Mouse (Mus musculus): ENCODE results near the gene Egfr. TPM values are rescaled to one million over a fixed set of nuclear protein-coding genes. Genes with fewer than 3 reads are reported as not detected.

Gene Egfr
- polyA plus RNA-seq, 1 experiment = 5.0 TPM

GRCm38 (mm10) chr11:16868051-16868450 is 116.0 kb downstream of the Egfr start:
- peak; percentile 5 for DNase-seq (ENCODE audit: low read depth)
- no peak for TF ChIP-seq CTCF (IDR thresholded peaks at IDR 0.05; ENCODE audit: borderline replicate concordance, extremely low read depth, insufficient read depth, insufficient read length)
- TF ChIP-seq POLR2A (IDR thresholded peaks at IDR 0.05; ENCODE audit: borderline replicate concordance, extremely low read depth, insufficient read depth, insufficient read length, poor library complexity, severe bottlenecking) = no peak

GRCm38 (mm10) chr11:16869506-16869905 is 117.5 kb downstream of the Egfr start:
- no peak for DNase-seq (ENCODE audit: low read depth)
- TF ChIP-seq POLR2A (IDR thresholded peaks at IDR 0.05; ENCODE audit: borderline replicate concordance, extremely low read depth, insufficient read depth, insufficient read length, poor library complexity, severe bottlenecking) (no peak), CTCF (IDR thresholded peaks at IDR 0.05; ENCODE audit: borderline replicate concordance, extremely low read depth, insufficient read depth, insufficient read length) (no peak)

GRCm38 (mm10) chr11:16871120-16871519 is 119.1 kb downstream of the Egfr start:
- no peak for DNase-seq (ENCODE audit: low read depth)
- peak; percentile 42; the same call in 1 of the 2 replicates for TF ChIP-seq CTCF (IDR thresholded peaks at IDR 0.05; ENCODE audit: borderline replicate concordance, extremely low read depth, insufficient read depth, insufficient read length)
- no peak for TF ChIP-seq POLR2A (IDR thresholded peaks at IDR 0.05; ENCODE audit: borderline replicate concordance, extremely low read depth, insufficient read depth, insufficient read length, poor library complexity, severe bottlenecking)

GRCm38 (mm10) chr11:16877676-16878378 is 125.8 kb downstream of the Egfr start:
- TF ChIP-seq CTCF (IDR thresholded peaks at IDR 0.05; ENCODE audit: borderline replicate concordance, extremely low read depth, insufficient read depth, insufficient read length) (no peak), POLR2A (IDR thresholded peaks at IDR 0.05; ENCODE audit: borderline replicate concordance, extremely low read depth, insufficient read depth, insufficient read length, poor library complexity, severe bottlenecking) (no peak)
- peak; percentile 42 for DNase-seq (ENCODE audit: low read depth)

GRCm38 (mm10) chr11:16881932-16882331 is 129.9 kb downstream of the Egfr start:
- no peak for TF ChIP-seq CTCF (IDR thresholded peaks at IDR 0.05; ENCODE audit: borderline replicate concordance, extremely low read depth, insufficient read depth, insufficient read length)
- TF ChIP-seq POLR2A (IDR thresholded peaks at IDR 0.05; ENCODE audit: borderline replicate concordance, extremely low read depth, insufficient read depth, insufficient read length, poor library complexity, severe bottlenecking) = no peak
- peak; percentile 39 for DNase-seq (ENCODE audit: low read depth)

- TF ChIP-seq CTCF (IDR thresholded peaks at IDR 0.05; ENCODE audit: borderline replicate concordance, extremely low read depth, insufficient read depth, insufficient read length) (no peak), POLR2A (IDR thresholded peaks at IDR 0.05; ENCODE audit: borderline replicate concordance, extremely low read depth, insufficient read depth, insufficient read length, poor library complexity, severe bottlenecking) (no peak)
- DNase-seq (ENCODE audit: low read depth) = no peak
These were observed 134.1 kb downstream of the Egfr start for GRCm38 (mm10) chr11:16886152-16886551.

- DNase-seq (ENCODE audit: low read depth) = no peak
- TF ChIP-seq POLR2A (IDR thresholded peaks at IDR 0.05; ENCODE audit: borderline replicate concordance, extremely low read depth, insufficient read depth, insufficient read length, poor library complexity, severe bottlenecking) = no peak
- TF ChIP-seq CTCF (IDR thresholded peaks at IDR 0.05; ENCODE audit: borderline replicate concordance, extremely low read depth, insufficient read depth, insufficient read length) = no peak
These were observed 136.1 kb downstream of the Egfr start for GRCm38 (mm10) chr11:16888086-16888485.

GRCm38 (mm10) chr11:16895441-16896356 is 143.7 kb downstream of the Egfr start:
- DNase-seq (ENCODE audit: low read depth) = no peak
- TF ChIP-seq POLR2A (IDR thresholded peaks at IDR 0.05; ENCODE audit: borderline replicate concordance, extremely low read depth, insufficient read depth, insufficient read length, poor library complexity, severe bottlenecking) = no peak
- TF ChIP-seq CTCF (IDR thresholded peaks at IDR 0.05; ENCODE audit: borderline replicate concordance, extremely low read depth, insufficient read depth, insufficient read length) = no peak

GRCm38 (mm10) chr11:16897681-16898080 is 145.7 kb downstream of the Egfr start:
- no peak for DNase-seq (ENCODE audit: low read depth)
- TF ChIP-seq CTCF (IDR thresholded peaks at IDR 0.05; ENCODE audit: borderline replicate concordance, extremely low read depth, insufficient read depth, insufficient read length) (no peak), POLR2A (IDR thresholded peaks at IDR 0.05; ENCODE audit: borderline replicate concordance, extremely low read depth, insufficient read depth, insufficient read length, poor library complexity, severe bottlenecking) (no peak)

GRCm38 (mm10) chr11:16900182-16900581 is 148.2 kb downstream of the Egfr start:
- TF ChIP-seq POLR2A (IDR thresholded peaks at IDR 0.05; ENCODE audit: borderline replicate concordance, extremely low read depth, insufficient read depth, insufficient read length, poor library complexity, severe bottlenecking) (no peak), CTCF (IDR thresholded peaks at IDR 0.05; ENCODE audit: borderline replicate concordance, extremely low read depth, insufficient read depth, insufficient read length) (no peak)
- DNase-seq (ENCODE audit: low read depth) = no peak

- DNase-seq (ENCODE audit: low read depth) = no peak
- no peak for TF ChIP-seq CTCF (IDR thresholded peaks at IDR 0.05; ENCODE audit: borderline replicate concordance, extremely low read depth, insufficient read depth, insufficient read length)
- no peak for TF ChIP-seq POLR2A (IDR thresholded peaks at IDR 0.05; ENCODE audit: borderline replicate concordance, extremely low read depth, insufficient read depth, insufficient read length, poor library complexity, severe bottlenecking)
These were observed 148.8 kb downstream of the Egfr start for GRCm38 (mm10) chr11:16900653-16901416.
